Mouse (Mus musculus) midbrain, embryonic 13.5 days (tissue): ENCODE measurements around the gene 1110051M20Rik. TPM values are rescaled to one million over a fixed set of nuclear protein-coding genes. Genes with fewer than 3 reads are reported as not detected.
"Not testable (repeated sequence)": the region's sequence is repeated elsewhere in the genome, so short reads cannot be mapped to it uniquely, and the experiment has no call there.

Source experiments
- ATAC-seq: fragments of 200-750 bp; cut with Nextera tagmentation; 2 replicates; pipeline ENCODE4 v1.8.0; 2017; ENCODE audit warnings: mild to moderate bottlenecking, moderate TSS enrichment, moderate library complexity
- H3K27ac ChIP-seq: fragments of 300-500 bp; sonication (generic); 2 replicates; pipeline ENCODE4 v1.5.1; 2015; ENCODE audit warnings: inconsistent platforms, mild to moderate bottlenecking, moderate library complexity
- H3K27me3 ChIP-seq: fragments of 300-500 bp; sonication (generic); 2 replicates; pipeline ENCODE4 v1.6.1; 2015; ENCODE audit warnings: mild to moderate bottlenecking, inconsistent platforms
- H3K36me3 ChIP-seq: fragments of 300-500 bp; sonication (generic); 2 replicates; pipeline ENCODE4 v1.6.1; 2015; ENCODE audit warnings: mild to moderate bottlenecking, inconsistent platforms
- H3K4me1 ChIP-seq: fragments of 300-500 bp; sonication (generic); replicated peaks from 2 replicates; pipeline ENCODE4 v1.6.1; 2015; ENCODE audit warnings: inconsistent platforms
- H3K4me2 ChIP-seq: fragments of 300-500 bp; sonication (generic); replicated peaks from 2 replicates; pipeline ENCODE4 v1.6.1; 2015; ENCODE audit warnings: moderate library complexity, mild to moderate bottlenecking, inconsistent platforms
- H3K4me3 ChIP-seq: fragments of 300-500 bp; sonication (generic); replicated peaks from 2 replicates; pipeline ENCODE4 v1.5.1; 2015; ENCODE audit warnings: mild to moderate bottlenecking, inconsistent platforms
- H3K9ac ChIP-seq: fragments of 300-500 bp; sonication (generic); replicated peaks from 2 replicates; pipeline ENCODE4 v1.6.1; 2015; ENCODE audit warnings: mild to moderate bottlenecking, inconsistent platforms
- H3K9me3 ChIP-seq: fragments of 300-500 bp; sonication (generic); 2 replicates; pipeline ENCODE4 v1.6.1; 2016; ENCODE audit warnings: mild to moderate bottlenecking, inconsistent platforms
- WGBS: fragments of 180-500 bp; shearing (Covaris S2); methylation state at CpG from one replicate; pipeline ENCODE4 v1.1.7; 2015; 5-methylcytosine and 5-hydroxymethylcytosine counted together
- microRNA-seq: library from miRNA; unstranded; fragments of <30 nt; microRNA quantifications from one replicate; pipeline ENCODE4, GENCODE M21; 2016
- polyA plus RNA-seq: library from polyadenylated mRNA; unstranded; fragments of >200 nt; fragmentation: Nextera tagmentation; extraction: Ambion mirVana; gene quantifications from 2 replicates; pipeline ENCODE4 v1.2.1, GENCODE M21; 2015

The 1110051M20Rik gene
- polyA plus RNA-seq, 1 experiment from 2014 or later: 147 TPM

- no peak for ATAC-seq
- WGBS: 92% methylated on average over 4 of the region's 4 CpGs
These were observed 196.1 kb downstream of the 1110051M20Rik start for GRCm38 (mm10) chr2:91248366-91248765.

GRCm38 (mm10) chr2:91244557-91245228, 199.8 kb downstream of the 1110051M20Rik start:
- Histone ChIP-seq H3K4me3 (no peak overlapping the region), H3K27me3 (no peaks in the 10 kb centered on the region), H3K9me3 (no peaks in the 10 kb centered on the region), H3K4me2 (no peak overlapping the region), H3K4me1 (no peaks in the 10 kb centered on the region), H3K27ac (no peak overlapping the region), H3K36me3 (no peaks in the 10 kb centered on the region), H3K9ac (no peak overlapping the region)
- 80% methylated on average over 5 of the region's 5 CpGs for WGBS
- no peak for ATAC-seq

More at GRCm38 (mm10) chr2:91248366-91248765, 196.1 kb downstream of the 1110051M20Rik start:
- H3K4me1 ChIP-seq: no peaks in the 10 kb centered on the region
- H3K9ac ChIP-seq: no peak overlapping the region
- H3K36me3 ChIP-seq: no peaks in the 10 kb centered on the region
- no peak overlapping the region for H3K27ac ChIP-seq
- no peak overlapping the region for H3K4me3 ChIP-seq
- no peaks in the 10 kb centered on the region for H3K9me3 ChIP-seq
- H3K4me2 ChIP-seq: no peak overlapping the region
- H3K27me3 ChIP-seq: no peaks in the 10 kb centered on the region; the same call in 1 of the 2 replicates

- H3K27me3 ChIP-seq: no peaks in the 10 kb centered on the region
- no peak overlapping the region for H3K4me3 ChIP-seq
- no peaks in the 10 kb centered on the region for H3K9me3 ChIP-seq
- H3K36me3 ChIP-seq: no peaks in the 10 kb centered on the region
- no peaks in the 10 kb centered on the region for H3K4me1 ChIP-seq
- H3K27ac ChIP-seq: no peak overlapping the region
- 55% methylated on average over 3 of the region's 3 CpGs for WGBS
- H3K9ac ChIP-seq: no peak overlapping the region
- no peak for ATAC-seq
- no peak overlapping the region for H3K4me2 ChIP-seq
These were observed 201.1 kb downstream of the 1110051M20Rik start for GRCm38 (mm10) chr2:91243416-91243815.

GRCm38 (mm10) chr2:91242547-91242946, 202.0 kb downstream of the 1110051M20Rik start:
- peaks cover 4% of the 10 kb centered on the region for H3K4me1 ChIP-seq
- H3K27me3 ChIP-seq: no peaks in the 10 kb centered on the region
- H3K4me3 ChIP-seq: no peak overlapping the region
- no peaks in the 10 kb centered on the region for H3K9me3 ChIP-seq
- ATAC-seq: no peak
- no peak overlapping the region for H3K9ac ChIP-seq
- WGBS: 77% methylated on average over 5 of the region's 5 CpGs
- no peak overlapping the region for H3K27ac ChIP-seq
- no peak overlapping the region for H3K4me2 ChIP-seq
- H3K36me3 ChIP-seq: no peaks in the 10 kb centered on the region

- 19% methylated on average over 4 of the region's 4 CpGs for WGBS
- peak; percentile 65 for ATAC-seq
- H3K27ac ChIP-seq: peak overlapping the region; percentile 90
- not testable (repeated sequence) for H3K27me3 ChIP-seq, H3K36me3 ChIP-seq, H3K9me3 ChIP-seq, H3K4me1 ChIP-seq
- peak overlapping the region; percentile 49 for H3K4me3 ChIP-seq
- H3K9ac ChIP-seq: peak overlapping the region; percentile 54; the same call in 1 of the 2 replicates
- H3K4me2 ChIP-seq: peak overlapping the region; percentile 59
These were observed 206.9 kb downstream of the 1110051M20Rik start for GRCm38 (mm10) chr2:91237511-91238080.

- WGBS: under 1% methylated on average over 48 of the region's 48 CpGs
- peaks cover 5% of the 10 kb centered on the region for H3K4me1 ChIP-seq
- no peaks in the 10 kb centered on the region for H3K9me3 ChIP-seq
- peak within 1 kb of the TSS; percentile 59 for H3K4me2 ChIP-seq
- H3K36me3 ChIP-seq: no peaks in the 10 kb centered on the region
- H3K9ac ChIP-seq: peak within 1 kb of the TSS; percentile 54
- H3K4me3 ChIP-seq: peak within 1 kb of the TSS; percentile 49
- peak; percentile 99 for ATAC-seq
- no peaks in the 10 kb centered on the region for H3K27me3 ChIP-seq
- peak within 1 kb of the TSS; percentile 90 for H3K27ac ChIP-seq
These were observed 207.6 kb downstream of the 1110051M20Rik start, which contains the start of gene Ddb2 for GRCm38 (mm10) chr2:91236601-91237510. TSS of gene Ddb2 (minus strand) at chr2:91236982.

- no peak overlapping the region for H3K4me3 ChIP-seq
- H3K4me2 ChIP-seq: no peak overlapping the region
- H3K9me3 ChIP-seq: no peaks in the 10 kb centered on the region
- H3K27ac ChIP-seq: no peak overlapping the region
- H3K27me3 ChIP-seq: no peaks in the 10 kb centered on the region
- H3K9ac ChIP-seq: no peak overlapping the region
- no peaks in the 10 kb centered on the region for H3K36me3 ChIP-seq
- WGBS: 84% methylated on average over 2 of the region's 2 CpGs
- ATAC-seq: no peak
- no peaks in the 10 kb centered on the region for H3K4me1 ChIP-seq
These were observed 214.8 kb downstream of the 1110051M20Rik start for GRCm38 (mm10) chr2:91229735-91230134.

Small RNA genes within 50 kb of the gene (microRNA-seq; reads per million reads assigned to microRNA genes)
- not detected for gene Gm22071

Other genes starting within 250 kb of the 1110051M20Rik start
- gene Nr1h3, start 241.9 kb downstream of the 1110051M20Rik start, polyA plus RNA-seq: 1.6 and 2.1 TPM in 2 replicates
- 38.3 and 42.7 TPM in 2 replicates for gene Acp2, start 241.8 kb downstream of the 1110051M20Rik start, polyA plus RNA-seq
- gene Ddb2, start 207.7 kb downstream of the 1110051M20Rik start, polyA plus RNA-seq: 15.1 TPM in 2 replicates
- 15.6 and 16.2 TPM in 2 replicates for gene Pacsin3, start 188.8 kb downstream of the 1110051M20Rik start, polyA plus RNA-seq
- gene Arfgap2, start 179.7 kb downstream of the 1110051M20Rik start, polyA plus RNA-seq: 82.6 and 84.5 TPM in 2 replicates
- 7.1 and 10.2 TPM in 2 replicates for gene Lrp4, start 12.8 kb upstream of the 1110051M20Rik start, polyA plus RNA-seq
- gene Ckap5, start 82.1 kb upstream of the 1110051M20Rik start, polyA plus RNA-seq: 149 and 153 TPM in 2 replicates
- 0.32 TPM in 1 of 2 replicates, not detected in the other for gene F2, start 191.7 kb upstream of the 1110051M20Rik start, polyA plus RNA-seq
- gene Zfp408, start 205.1 kb upstream of the 1110051M20Rik start, polyA plus RNA-seq: 14.0 and 14.6 TPM in 2 replicates
- gene Arhgap1, start 205.2 kb upstream of the 1110051M20Rik start, polyA plus RNA-seq: 89.0 and 90.4 TPM in 2 replicates